Mouse (Mus musculus) heart, postnatal 0 days (tissue): ENCODE data around the gene Nr1h2.

Experiments used
- CTCF ChIP-seq: IDR thresholded peaks from 2 replicates; pipeline ENCODE4 v1.5.1; 2016; ENCODE audit warnings: antibody characterized with exemption, control low read depth, low read depth
- EP300 ChIP-seq: IDR thresholded peaks from 2 replicates; pipeline ENCODE4 v1.6.1; 2016; ENCODE audit warnings: antibody characterized with exemption, low read depth

DNA sequence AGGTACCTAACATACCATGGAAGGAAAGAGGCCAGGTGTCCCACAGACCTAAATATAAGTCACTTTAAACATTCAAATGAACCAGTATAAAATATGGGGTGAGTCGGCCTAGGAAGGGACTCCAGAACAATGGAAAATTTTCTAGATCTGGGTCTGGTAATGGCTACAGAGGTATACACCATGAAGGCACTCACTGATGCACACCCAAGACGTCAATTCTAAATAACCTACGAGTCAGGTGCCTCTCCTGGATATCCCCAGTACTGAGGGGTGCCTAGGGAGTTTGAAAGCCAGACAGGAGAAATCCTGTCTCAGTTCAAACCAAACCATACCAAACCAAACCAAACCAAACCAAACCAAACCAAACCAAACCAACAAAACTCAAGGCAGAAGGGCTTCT lies 23.2 kb downstream of the Nr1h2 start:
- TF ChIP-seq CTCF = no peak
- no peak for TF ChIP-seq EP300
